Mouse (Mus musculus) heart, embryonic 13.5 days (tissue): ENCODE results near the gene Ano10. TPM values are rescaled to one million over a fixed set of nuclear protein-coding genes. Genes with fewer than 3 reads are reported as not detected.
A peak's percentile ranks its signal among the peaks of the same experiment; 100 is the strongest.

Source experiments
- ATAC-seq: fragments of 200-750 bp; cut with Nextera tagmentation; 2 replicates; pipeline ENCODE4 v1.8.0; 2017; ENCODE audit warnings: moderate TSS enrichment; ENCODE audit not compliant: insufficient number of reproducible peaks, low FRiP score, low TSS enrichment; ENCODE audit errors: extremely low read depth
- H3K27ac ChIP-seq: fragments of 300-500 bp; sonication (generic); replicated peaks from 2 replicates; pipeline ENCODE4 v1.5.1; 2015; ENCODE audit warnings: moderate library complexity, mild to moderate bottlenecking, inconsistent platforms
- H3K27me3 ChIP-seq: fragments of 300-500 bp; sonication (generic); replicated peaks from 2 replicates; pipeline ENCODE4 v1.6.1; 2015; ENCODE audit warnings: mild to moderate bottlenecking, inconsistent platforms
- H3K36me3 ChIP-seq: fragments of 300-500 bp; sonication (generic); 2 replicates; pipeline ENCODE4 v1.6.1; 2015; ENCODE audit warnings: mild to moderate bottlenecking, inconsistent platforms
- H3K4me1 ChIP-seq: fragments of 300-500 bp; sonication (generic); 2 replicates; pipeline ENCODE4 v1.6.1; 2015; ENCODE audit warnings: inconsistent platforms
- H3K4me2 ChIP-seq: fragments of 300-500 bp; sonication (generic); 2 replicates; pipeline ENCODE4 v1.6.1; 2015; ENCODE audit warnings: inconsistent platforms, mild to moderate bottlenecking, moderate library complexity
- H3K4me3 ChIP-seq: fragments of 300-500 bp; sonication (generic); 2 replicates; pipeline ENCODE4 v1.5.1; 2015; ENCODE audit warnings: moderate library complexity, mild to moderate bottlenecking, inconsistent platforms
- H3K9ac ChIP-seq: fragments of 300-500 bp; sonication (generic); 2 replicates; pipeline ENCODE4 v1.6.1; 2015; ENCODE audit warnings: inconsistent platforms, mild to moderate bottlenecking, moderate library complexity
- H3K9me3 ChIP-seq: fragments of 300-500 bp; sonication (generic); 2 replicates; pipeline ENCODE4 v1.6.1; 2016; ENCODE audit warnings: inconsistent platforms
- WGBS: fragments of 180-500 bp; shearing (Covaris S2); methylation state at CpG from one replicate; pipeline ENCODE4 v1.1.7; 2015; ENCODE audit warnings: mixed read lengths; 5-methylcytosine and 5-hydroxymethylcytosine counted together
- polyA plus RNA-seq: library from polyadenylated mRNA; unstranded; fragments of >200 nt; fragmentation: Nextera tagmentation; extraction: Ambion mirVana; gene quantifications from 2 replicates; pipeline ENCODE4 v1.2.1, GENCODE M21; 2015

Ano10 gene
- polyA plus RNA-seq, 1 experiment from 2014 or later = 30.8 TPM

GRCm38 (mm10) chr9:122244080-122244799, 50.0 kb downstream of the Ano10 start:
- H3K4me2 ChIP-seq = no peak overlapping the region
- no peak for ATAC-seq
- H3K27me3 ChIP-seq = no peaks in the 10 kb centered on the region
- no peaks in the 10 kb centered on the region for H3K9me3 ChIP-seq
- H3K4me3 ChIP-seq = no peak overlapping the region
- peaks cover 5% of the 10 kb centered on the region; the same call in 1 of the 2 replicates for H3K36me3 ChIP-seq
- H3K4me1 ChIP-seq = peaks cover 35% of the 10 kb centered on the region
- no peak overlapping the region for H3K27ac ChIP-seq
- 34% methylated on average over 4 of the region's 4 CpGs for WGBS
- H3K9ac ChIP-seq = no peak overlapping the region

- Histone ChIP-seq H3K36me3 (peaks cover 5% of the 10 kb centered on the region; the same call in 1 of the 2 replicates), H3K4me1 (peaks cover 35% of the 10 kb centered on the region), H3K27ac (no peak overlapping the region), H3K4me2 (no peak overlapping the region), H3K9me3 (no peaks in the 10 kb centered on the region), H3K9ac (no peak overlapping the region), H3K4me3 (no peak overlapping the region), H3K27me3 (no peaks in the 10 kb centered on the region)
- 62% methylated on average over 1 of the region's 1 CpGs for WGBS
- ATAC-seq = no peak
These were observed 50.9 kb downstream of the Ano10 start for GRCm38 (mm10) chr9:122243297-122243696.

GRCm38 (mm10) chr9:122242856-122243255, 51.4 kb downstream of the Ano10 start:
- H3K27me3 ChIP-seq = no peaks in the 10 kb centered on the region
- ATAC-seq = no peak
- 8% methylated on average over 7 of the region's 7 CpGs for WGBS
- H3K27ac ChIP-seq = no peak overlapping the region
- H3K4me3 ChIP-seq = no peak overlapping the region
- no peaks in the 10 kb centered on the region for H3K9me3 ChIP-seq
- H3K4me1 ChIP-seq = peaks cover 35% of the 10 kb centered on the region
- H3K9ac ChIP-seq = no peak overlapping the region
- H3K4me2 ChIP-seq = no peak overlapping the region
- H3K36me3 ChIP-seq = peaks cover 5% of the 10 kb centered on the region; the same call in 1 of the 2 replicates

GRCm38 (mm10) chr9:122241812-122242400, 52.3 kb downstream of the Ano10 start:
- peaks cover 5% of the 10 kb centered on the region; the same call in 1 of the 2 replicates for H3K36me3 ChIP-seq
- H3K9me3 ChIP-seq = no peaks in the 10 kb centered on the region
- H3K9ac ChIP-seq = no peak overlapping the region
- H3K27me3 ChIP-seq = no peaks in the 10 kb centered on the region
- ATAC-seq = no peak
- peaks cover 35% of the 10 kb centered on the region for H3K4me1 ChIP-seq
- no peak overlapping the region for H3K4me3 ChIP-seq
- 58% methylated on average over 10 of the region's 10 CpGs for WGBS
- H3K27ac ChIP-seq = no peak overlapping the region
- no peak overlapping the region for H3K4me2 ChIP-seq

- no peak for ATAC-seq
- peaks cover 41% of the 10 kb centered on the region for H3K4me1 ChIP-seq
- no peaks in the 10 kb centered on the region for H3K36me3 ChIP-seq
- H3K9ac ChIP-seq = no peak overlapping the region
- H3K4me2 ChIP-seq = peak overlapping the region; percentile 15; the same call in 1 of the 2 replicates
- H3K27me3 ChIP-seq = no peaks in the 10 kb centered on the region
- WGBS = 26% methylated on average over 8 of the region's 8 CpGs
- no peaks in the 10 kb centered on the region for H3K9me3 ChIP-seq
- no peak overlapping the region for H3K4me3 ChIP-seq
- peak overlapping the region; percentile 73 for H3K27ac ChIP-seq
These were observed 53.5 kb downstream of the Ano10 start for GRCm38 (mm10) chr9:122240629-122241199.

- ATAC-seq = no peak
These were observed 59.5 kb downstream of the Ano10 start for GRCm38 (mm10) chr9:122234741-122235140.

GRCm38 (mm10) chr9:122233972-122234345, 60.3 kb downstream of the Ano10 start:
- Histone ChIP-seq H3K4me3 (no peak overlapping the region), H3K9ac (no peak overlapping the region), H3K27me3 (no peaks in the 10 kb centered on the region), H3K4me1 (peaks cover 9% of the 10 kb centered on the region; the same call in 1 of the 2 replicates), H3K9me3 (no peaks in the 10 kb centered on the region), H3K27ac (no peak overlapping the region), H3K4me2 (no peak overlapping the region), H3K36me3 (no peaks in the 10 kb centered on the region)
- no peak for ATAC-seq
- WGBS = 55% methylated on average over 7 of the region's 7 CpGs

More at GRCm38 (mm10) chr9:122234741-122235140, 59.5 kb downstream of the Ano10 start:
- WGBS = 81% methylated on average over 3 of the region's 3 CpGs
- H3K27me3 ChIP-seq = no peaks in the 10 kb centered on the region
- no peak overlapping the region for H3K4me2 ChIP-seq
- H3K4me1 ChIP-seq = peaks cover 9% of the 10 kb centered on the region; the same call in 1 of the 2 replicates
- no peak overlapping the region for H3K4me3 ChIP-seq
- no peaks in the 10 kb centered on the region for H3K36me3 ChIP-seq
- H3K9ac ChIP-seq = no peak overlapping the region
- H3K9me3 ChIP-seq = no peaks in the 10 kb centered on the region
- no peak overlapping the region for H3K27ac ChIP-seq

GRCm38 (mm10) chr9:122233316-122233971, 60.8 kb downstream of the Ano10 start:
- no peak overlapping the region for H3K9ac ChIP-seq
- no peak overlapping the region for H3K4me2 ChIP-seq
- H3K9me3 ChIP-seq = no peaks in the 10 kb centered on the region
- H3K4me3 ChIP-seq = no peak overlapping the region
- WGBS = 81% methylated on average over 8 of the region's 8 CpGs
- no peaks in the 10 kb centered on the region for H3K27me3 ChIP-seq
- no peaks in the 10 kb centered on the region for H3K36me3 ChIP-seq
- H3K27ac ChIP-seq = no peak overlapping the region
- peaks cover 9% of the 10 kb centered on the region; the same call in 1 of the 2 replicates for H3K4me1 ChIP-seq
- ATAC-seq = no peak

- H3K9ac ChIP-seq = no peak overlapping the region
- WGBS = 58% methylated on average over 2 of the region's 2 CpGs
- H3K27ac ChIP-seq = no peak overlapping the region
- no peak for ATAC-seq
- H3K4me2 ChIP-seq = no peak overlapping the region
- H3K27me3 ChIP-seq = no peaks in the 10 kb centered on the region
- no peaks in the 10 kb centered on the region for H3K36me3 ChIP-seq
- no peak overlapping the region for H3K4me3 ChIP-seq
- peaks cover 9% of the 10 kb centered on the region; the same call in 1 of the 2 replicates for H3K4me1 ChIP-seq
- no peaks in the 10 kb centered on the region for H3K9me3 ChIP-seq
These were observed 61.3 kb downstream of the Ano10 start for GRCm38 (mm10) chr9:122232912-122233311.

- ATAC-seq = no peak
- 71% methylated on average over 4 of the region's 4 CpGs for WGBS
- 0 out of 2 replicates have a peak, but pooled peaks cover 3% of the 10 kb centered on the region for H3K4me1 ChIP-seq
- no peak overlapping the region for H3K4me3 ChIP-seq
- no peak overlapping the region for H3K27ac ChIP-seq
- no peaks in the 10 kb centered on the region for H3K9me3 ChIP-seq
- H3K9ac ChIP-seq = no peak overlapping the region
- no peaks in the 10 kb centered on the region for H3K27me3 ChIP-seq
- H3K36me3 ChIP-seq = no peaks in the 10 kb centered on the region
- no peak overlapping the region for H3K4me2 ChIP-seq
These were observed 63.5 kb downstream of the Ano10 start for GRCm38 (mm10) chr9:122230701-122231100.

GRCm38 (mm10) chr9:122226419-122226818, 67.8 kb downstream of the Ano10 start:
- no peak overlapping the region for H3K4me2 ChIP-seq
- no peaks in the 10 kb centered on the region for H3K36me3 ChIP-seq
- no peaks in the 10 kb centered on the region for H3K27me3 ChIP-seq
- no peak overlapping the region for H3K9ac ChIP-seq
- no peak for ATAC-seq
- H3K9me3 ChIP-seq = no peaks in the 10 kb centered on the region
- no peak overlapping the region for H3K27ac ChIP-seq
- H3K4me1 ChIP-seq = 0 out of 2 replicates have a peak, but pooled peaks cover 2% of the 10 kb centered on the region
- WGBS = 87% methylated on average over 4 of the region's 4 CpGs
- H3K4me3 ChIP-seq = no peak overlapping the region
